Mouse (Mus musculus): ENCODE results near the gene Cd2. TPM values are rescaled to one million over a fixed set of nuclear protein-coding genes. Genes with fewer than 3 reads are reported as not detected.
A peak's percentile ranks its signal among the peaks of the same experiment; 100 is the strongest.

Gene Cd2
- polyA plus RNA-seq, 1 experiment from 2014 or later: 0.15 TPM

DNA sequence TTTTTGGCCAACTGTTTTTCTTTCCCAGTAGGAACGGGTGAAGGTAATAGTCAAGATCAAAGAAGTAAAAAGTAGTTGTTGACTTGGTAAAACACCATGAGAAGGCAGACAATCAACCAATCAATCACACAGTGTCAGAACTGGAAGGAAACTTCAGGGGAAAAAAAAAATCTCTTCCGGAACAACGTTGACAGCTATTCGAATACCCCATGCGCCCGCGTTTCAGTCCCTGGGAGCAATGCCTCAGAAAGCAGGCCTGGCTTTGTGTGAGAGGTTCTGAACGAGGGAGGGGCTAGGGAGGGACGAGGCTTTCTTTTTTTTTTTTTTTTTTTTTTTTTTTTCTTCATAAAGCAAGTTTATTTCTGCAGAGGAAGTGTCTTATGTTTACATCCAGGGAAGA is 18.4 kb upstream of the Cd2 start:
- Histone ChIP-seq H3K36me3 (replicated peaks) (no peaks in the 10 kb centered on the region), H3K4me2 (no peak overlapping the region), H3K9ac (no peak overlapping the region), H3K9me3 (replicated peaks) (no peaks in the 10 kb centered on the region), H3K4me1 (replicated peaks) (no peaks in the 10 kb centered on the region), H3K27ac (replicated peaks) (no peak overlapping the region), H3K4me3 (replicated peaks) (no peak overlapping the region), H3K27me3 (no peaks in the 10 kb centered on the region; the same call in 1 of the 2 replicates)
- no peak for ATAC-seq (ENCODE audit: insufficient read depth)
- WGBS (ENCODE audit: insufficient replicate concordance): 34% methylated on average over 9 of the region's 9 CpGs

DNA sequence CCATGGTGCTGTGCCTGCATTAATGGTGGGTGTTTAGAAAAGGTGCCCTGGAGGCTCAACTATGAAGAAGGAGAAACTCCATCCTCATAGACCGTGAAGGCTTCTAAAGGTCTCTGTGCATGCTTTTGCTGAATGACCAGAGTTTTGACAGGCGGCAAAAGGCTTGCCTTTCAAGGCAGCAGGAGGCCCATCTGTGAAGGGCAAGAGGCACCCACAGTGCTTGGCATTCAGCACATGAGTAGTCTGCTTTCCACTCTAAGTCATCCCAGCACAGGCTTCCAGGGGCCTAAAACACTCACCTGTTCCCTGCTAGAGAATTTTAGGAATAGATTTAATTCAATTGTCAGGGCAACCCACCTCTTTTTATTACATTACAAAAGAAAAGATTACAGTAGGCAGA is 17.3 kb upstream of the Cd2 start:
- Histone ChIP-seq H3K27me3 (no peaks in the 10 kb centered on the region; the same call in 1 of the 2 replicates), H3K36me3 (replicated peaks) (no peaks in the 10 kb centered on the region), H3K27ac (replicated peaks) (no peak overlapping the region), H3K4me2 (no peak overlapping the region), H3K4me1 (replicated peaks) (peaks cover 6% of the 10 kb centered on the region), H3K4me3 (replicated peaks) (no peak overlapping the region), H3K9me3 (replicated peaks) (no peaks in the 10 kb centered on the region), H3K9ac (no peak overlapping the region)
- WGBS (ENCODE audit: insufficient replicate concordance): 73% methylated on average over 2 of the region's 2 CpGs
- no peak for ATAC-seq (ENCODE audit: insufficient read depth)

DNA sequence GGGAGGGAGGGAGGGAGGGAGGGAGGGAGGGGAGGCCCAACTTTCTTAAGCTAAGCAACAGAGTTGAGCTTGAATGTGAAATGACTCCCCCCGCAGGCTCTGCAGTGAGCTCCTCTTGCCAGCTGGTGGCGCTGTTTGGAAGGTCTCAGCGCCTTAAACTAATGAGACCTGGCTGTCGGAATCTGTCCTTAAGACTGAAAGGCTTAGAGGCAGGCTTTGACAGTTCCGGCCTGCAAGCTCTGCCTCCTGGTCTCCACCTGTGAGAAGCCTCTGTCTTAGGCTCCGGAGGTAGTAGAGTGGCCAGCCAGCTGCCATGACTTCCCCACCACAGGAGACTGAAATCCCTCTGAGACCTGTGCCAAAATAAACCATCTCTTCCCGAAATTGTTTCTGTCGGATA is 16.4 kb upstream of the Cd2 start:
- Histone ChIP-seq H3K4me3 (replicated peaks) (no peak overlapping the region), H3K4me1 (replicated peaks) (peaks cover 8% of the 10 kb centered on the region), H3K9me3 (replicated peaks) (no peaks in the 10 kb centered on the region), H3K4me2 (no peak overlapping the region), H3K9ac (no peak overlapping the region), H3K36me3 (replicated peaks) (no peaks in the 10 kb centered on the region), H3K27me3 (no peaks in the 10 kb centered on the region; the same call in 1 of the 2 replicates), H3K27ac (replicated peaks) (no peak overlapping the region)
- WGBS (ENCODE audit: insufficient replicate concordance): 26% methylated on average over 8 of the region's 8 CpGs
- no peak for ATAC-seq (ENCODE audit: insufficient read depth)

DNA sequence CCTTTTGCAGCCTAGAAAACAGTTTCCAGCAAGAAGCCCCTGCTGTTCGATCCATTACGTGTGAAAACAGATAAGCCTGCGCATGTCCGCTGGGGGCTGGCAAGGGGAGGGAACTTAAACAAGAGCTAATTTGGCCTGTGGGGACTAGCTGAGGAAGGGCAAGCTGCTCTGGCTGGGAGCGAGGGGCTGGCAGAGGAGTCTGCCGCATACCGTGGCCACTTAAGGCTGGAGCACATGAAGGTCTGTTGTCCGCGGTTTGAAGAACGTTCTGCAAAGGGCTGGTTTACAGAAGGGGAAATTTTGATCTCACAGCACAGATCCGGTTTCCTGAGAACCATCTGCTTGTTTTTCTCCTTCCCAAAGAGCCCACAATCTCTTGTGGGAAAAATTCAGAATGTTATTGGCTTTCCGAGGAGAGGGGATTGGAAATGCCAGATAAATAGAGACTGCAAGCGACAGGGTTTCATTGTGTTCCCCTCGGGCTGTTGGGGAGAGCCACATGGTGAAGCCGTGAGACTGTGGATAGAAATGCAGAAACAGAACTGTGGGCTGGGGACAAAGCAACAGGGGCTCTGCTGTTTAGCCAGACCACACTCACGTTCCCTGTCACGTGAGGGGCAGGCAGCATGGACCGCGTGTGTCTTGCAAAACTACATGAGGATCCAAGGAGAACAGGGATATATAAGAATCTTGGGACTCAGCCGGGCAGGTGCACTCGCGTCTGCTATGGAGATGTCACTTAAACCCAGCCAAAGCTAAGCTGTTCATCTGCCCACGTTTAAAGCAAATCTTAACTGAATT is 12.7 kb upstream of the Cd2 start:
- WGBS (ENCODE audit: insufficient replicate concordance): 19% methylated on average over 23 of the region's 23 CpGs
- peak overlapping the region; percentile 57 for H3K4me2 ChIP-seq
- ATAC-seq (ENCODE audit: insufficient read depth): no peak
- no peaks in the 10 kb centered on the region; the same call in 1 of the 2 replicates for H3K27me3 ChIP-seq
- no peaks in the 10 kb centered on the region for H3K36me3 ChIP-seq (replicated peaks)
- H3K4me3 ChIP-seq (replicated peaks): peak overlapping the region; percentile 7; the same call in 1 of the 2 replicates
- peaks cover 8% of the 10 kb centered on the region for H3K4me1 ChIP-seq (replicated peaks)
- peak overlapping the region; percentile 11; the same call in 1 of the 2 replicates for H3K9ac ChIP-seq
- no peak overlapping the region for H3K27ac ChIP-seq (replicated peaks)
- no peaks in the 10 kb centered on the region for H3K9me3 ChIP-seq (replicated peaks)

DNA sequence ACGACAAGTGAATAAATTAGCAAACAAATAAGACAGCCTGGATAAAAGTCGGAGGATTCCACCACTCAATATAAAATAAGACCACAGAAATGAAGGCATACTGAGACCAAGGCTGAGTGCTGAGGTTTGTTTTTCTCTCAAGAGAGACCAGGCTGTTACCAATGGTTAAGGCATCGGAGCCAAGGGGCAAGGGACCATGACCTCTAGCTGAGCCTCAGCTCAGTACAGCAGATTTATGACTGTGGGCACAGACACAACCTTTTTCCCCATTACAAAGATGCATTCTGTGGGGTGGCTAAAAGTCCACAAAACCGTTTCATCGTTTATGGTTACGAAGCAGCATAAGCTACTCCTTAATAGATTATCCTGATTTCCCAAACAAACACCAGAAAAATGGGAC is 11.9 kb upstream of the Cd2 start:
- ATAC-seq (ENCODE audit: insufficient read depth): no peak
- no peak overlapping the region for H3K27ac ChIP-seq (replicated peaks)
- no peak overlapping the region for H3K9ac ChIP-seq
- peaks cover 8% of the 10 kb centered on the region for H3K4me1 ChIP-seq (replicated peaks)
- no peaks in the 10 kb centered on the region for H3K36me3 ChIP-seq (replicated peaks)
- H3K9me3 ChIP-seq (replicated peaks): no peaks in the 10 kb centered on the region
- H3K4me2 ChIP-seq: no peak overlapping the region
- H3K27me3 ChIP-seq: no peaks in the 10 kb centered on the region; the same call in 1 of the 2 replicates
- WGBS (ENCODE audit: insufficient replicate concordance): 65% methylated on average over 6 of the region's 6 CpGs
- H3K4me3 ChIP-seq (replicated peaks): no peak overlapping the region

DNA sequence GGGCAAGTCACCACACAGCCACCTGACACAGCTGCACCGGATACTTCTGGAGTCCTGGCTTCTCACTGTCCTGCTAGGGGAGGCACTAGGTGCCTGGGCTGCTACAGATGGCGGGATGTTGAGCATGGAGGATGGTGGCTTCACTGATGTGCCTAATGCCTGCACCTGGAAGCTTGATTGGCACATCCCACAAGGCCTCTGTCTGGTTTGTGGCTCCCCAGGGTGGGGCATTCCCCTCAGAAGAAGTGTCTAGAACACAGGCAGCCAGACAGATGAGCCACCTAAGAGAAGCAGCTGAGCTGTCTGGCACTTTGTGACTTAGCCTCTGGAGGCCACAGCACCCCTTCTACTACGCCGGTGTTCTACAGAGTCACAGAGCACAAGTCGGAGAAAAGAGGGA is 9.5 kb upstream of the Cd2 start:
- WGBS (ENCODE audit: insufficient replicate concordance): 74% methylated on average over 5 of the region's 5 CpGs
- ATAC-seq (ENCODE audit: insufficient read depth): no peak
- no peak overlapping the region for H3K9ac ChIP-seq
- H3K4me2 ChIP-seq: no peak overlapping the region
- H3K27ac ChIP-seq (replicated peaks): no peak overlapping the region
- H3K9me3 ChIP-seq (replicated peaks): no peaks in the 10 kb centered on the region
- no peak overlapping the region for H3K4me3 ChIP-seq (replicated peaks)
- peaks cover 8% of the 10 kb centered on the region for H3K4me1 ChIP-seq (replicated peaks)
- peaks cover 8% of the 10 kb centered on the region; the same call in 1 of the 2 replicates for H3K27me3 ChIP-seq
- H3K36me3 ChIP-seq (replicated peaks): no peaks in the 10 kb centered on the region

DNA sequence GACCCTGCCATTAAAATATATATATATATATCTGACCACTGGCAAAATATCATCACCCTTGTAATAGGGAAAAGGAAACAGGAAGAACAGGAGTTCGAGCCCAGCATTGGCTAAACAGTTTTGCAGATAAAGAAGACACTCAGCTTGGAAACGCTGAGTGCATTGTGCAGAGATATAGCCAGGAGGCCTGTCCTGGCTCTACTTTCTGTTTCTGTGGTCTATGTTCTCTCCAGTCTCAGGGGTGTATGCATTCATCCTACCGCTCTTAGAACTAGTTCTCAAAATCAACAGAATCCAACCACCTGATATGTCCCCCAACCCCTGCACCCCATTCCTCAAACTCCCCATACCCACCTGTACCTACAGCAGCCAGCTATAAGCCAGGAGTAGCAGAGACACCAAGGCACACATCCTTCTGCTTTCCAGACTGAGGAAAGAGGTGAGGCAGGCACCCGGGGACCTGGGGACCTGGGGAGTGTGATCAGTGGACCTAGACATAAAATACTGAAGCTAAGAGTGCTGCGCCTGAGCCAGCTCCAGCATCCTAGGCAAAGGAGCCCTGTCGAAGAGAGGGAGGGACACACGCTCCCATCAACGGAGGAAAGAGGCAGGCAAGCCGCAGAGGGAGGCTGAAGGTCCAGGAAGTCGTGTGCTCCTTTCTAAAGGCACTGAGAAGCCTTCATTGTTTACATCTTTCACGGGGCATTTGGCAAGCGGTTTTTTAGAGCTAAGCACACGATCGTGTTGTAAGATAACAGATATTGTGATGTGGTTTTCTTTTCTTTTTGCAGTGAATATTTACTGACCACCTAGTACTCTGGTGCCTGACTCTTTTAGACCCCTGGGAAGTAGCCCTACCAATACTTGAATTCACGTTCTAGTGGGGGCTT is 8.4 kb upstream of the Cd2 start:
- no peak overlapping the region for H3K9ac ChIP-seq
- H3K4me2 ChIP-seq: no peak overlapping the region
- no peak overlapping the region for H3K4me3 ChIP-seq (replicated peaks)
- 35% methylated on average over 15 of the region's 15 CpGs for WGBS (ENCODE audit: insufficient replicate concordance)
- peaks cover 8% of the 10 kb centered on the region; the same call in 1 of the 2 replicates for H3K27me3 ChIP-seq
- H3K9me3 ChIP-seq (replicated peaks): no peaks in the 10 kb centered on the region
- H3K36me3 ChIP-seq (replicated peaks): no peaks in the 10 kb centered on the region
- H3K4me1 ChIP-seq (replicated peaks): peaks cover 8% of the 10 kb centered on the region
- H3K27ac ChIP-seq (replicated peaks): no peak overlapping the region
- ATAC-seq (ENCODE audit: insufficient read depth): no peak

DNA sequence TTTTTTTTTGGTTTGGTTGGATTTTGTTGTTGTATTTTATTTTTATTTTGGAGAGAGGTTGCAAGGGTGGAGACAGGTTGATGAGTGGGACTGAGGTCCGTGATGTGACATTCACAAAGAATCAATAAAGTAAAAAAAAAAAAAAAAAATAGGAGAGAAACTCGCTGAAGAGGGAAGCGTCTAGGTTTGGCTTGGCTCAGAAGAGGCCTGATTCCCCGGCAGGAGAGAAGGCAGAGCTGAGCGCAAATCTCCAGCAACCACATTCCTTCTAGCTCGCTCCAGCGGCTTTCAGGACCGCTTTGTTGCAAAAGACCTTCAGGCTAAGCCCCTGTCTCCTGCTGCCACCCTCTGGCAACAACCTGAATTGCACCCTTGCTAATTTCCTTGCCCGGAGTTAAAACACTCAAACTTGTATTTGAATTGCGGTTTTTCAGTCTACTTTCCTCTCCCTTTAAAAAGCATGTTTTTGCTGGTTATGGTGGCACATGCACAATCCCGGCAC is 7.7 kb upstream of the Cd2 start:
- H3K4me3 ChIP-seq (replicated peaks): no peak overlapping the region

DNA sequence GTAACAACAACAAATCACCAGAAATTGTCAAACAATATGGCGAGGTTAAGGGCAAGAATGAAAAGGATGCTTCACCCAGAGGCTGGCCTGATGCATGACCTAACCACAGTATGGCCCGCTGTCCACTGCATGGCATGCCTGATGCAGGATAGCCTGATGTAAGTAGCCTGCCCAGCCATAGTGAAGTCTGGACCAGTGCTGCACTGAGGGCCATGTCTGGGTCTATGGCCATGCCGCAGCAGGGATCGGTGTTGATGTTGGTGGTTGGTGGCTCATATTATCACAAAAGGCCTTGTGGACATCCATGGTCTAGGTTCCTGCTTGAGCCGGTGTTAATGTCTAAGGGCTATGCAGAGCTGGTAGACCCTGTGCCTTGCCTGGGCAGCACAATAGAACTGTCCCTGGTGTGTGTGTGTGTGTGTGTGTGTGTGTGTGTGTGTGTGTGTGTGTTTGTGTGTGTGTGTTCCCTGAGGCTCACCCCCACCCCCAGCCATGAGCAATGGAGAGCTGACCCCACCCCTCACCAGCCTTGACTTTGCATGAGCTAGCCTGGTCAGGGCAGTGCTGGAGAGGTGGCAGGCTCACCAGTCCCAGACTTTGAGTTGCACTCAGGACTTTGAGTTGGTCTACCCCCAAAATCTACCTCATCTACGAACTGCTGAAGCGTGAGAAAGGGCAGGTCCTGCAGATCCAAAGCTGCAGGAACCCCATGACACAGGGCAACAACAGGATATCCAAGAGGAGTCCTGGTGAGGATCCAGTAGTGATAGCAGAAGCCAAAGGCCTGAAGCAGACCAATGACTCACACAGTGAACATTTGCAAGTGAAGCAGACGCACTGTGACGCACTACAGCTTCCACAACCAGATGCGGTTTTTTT is 7.0 kb upstream of the Cd2 start:
- Histone ChIP-seq H3K27ac (replicated peaks) (no peak overlapping the region), H3K9me3 (replicated peaks) (no peaks in the 10 kb centered on the region), H3K4me2 (no peak overlapping the region), H3K36me3 (replicated peaks) (no peaks in the 10 kb centered on the region), H3K4me1 (replicated peaks) (no peaks in the 10 kb centered on the region), H3K9ac (no peak overlapping the region), H3K27me3 (peaks cover 8% of the 10 kb centered on the region; the same call in 1 of the 2 replicates), H3K4me3 (replicated peaks) (no peak overlapping the region)
- ATAC-seq (ENCODE audit: insufficient read depth): no peak; the same call in 1 of the 2 replicates
- 64% methylated on average over 10 of the region's 10 CpGs for WGBS (ENCODE audit: insufficient replicate concordance)

More for the DNA sequence above, 7.7 kb upstream of the Cd2 start:
- Histone ChIP-seq H3K36me3 (replicated peaks) (no peaks in the 10 kb centered on the region), H3K9me3 (replicated peaks) (no peaks in the 10 kb centered on the region), H3K4me2 (no peak overlapping the region), H3K9ac (no peak overlapping the region), H3K4me1 (replicated peaks) (peaks cover 5% of the 10 kb centered on the region), H3K27me3 (peaks cover 8% of the 10 kb centered on the region; the same call in 1 of the 2 replicates), H3K27ac (replicated peaks) (no peak overlapping the region)
- WGBS (ENCODE audit: insufficient replicate concordance): 7% methylated on average over 11 of the region's 11 CpGs
- no peak for ATAC-seq (ENCODE audit: insufficient read depth)

DNA sequence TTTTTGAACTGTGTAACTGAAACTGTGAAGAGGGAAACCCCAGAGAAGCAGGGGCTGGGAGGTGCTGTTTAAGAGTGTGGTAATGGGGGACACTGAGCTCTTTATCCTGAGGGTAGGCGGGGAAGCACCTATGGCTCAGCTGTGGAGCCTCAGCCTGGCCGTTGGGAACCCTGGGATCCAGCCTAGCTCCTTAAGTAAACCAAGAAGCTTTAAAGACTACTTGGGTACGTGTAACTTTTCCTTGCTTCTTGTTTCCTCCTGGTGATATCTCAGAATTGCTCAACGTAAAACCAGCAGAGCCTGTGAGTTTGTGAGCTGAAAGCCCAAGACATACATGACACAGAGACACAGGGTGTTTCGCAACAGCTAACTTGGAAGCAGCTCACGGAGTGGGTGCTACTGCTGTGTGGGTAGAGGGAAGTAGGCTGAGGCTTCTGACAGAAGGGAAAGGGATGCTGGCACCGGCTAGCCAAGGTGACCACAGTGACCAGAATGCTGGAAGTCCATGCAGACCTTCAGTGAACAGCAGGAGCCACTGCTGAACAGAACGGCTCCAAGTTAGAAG is 5.9 kb upstream of the Cd2 start:
- Histone ChIP-seq H3K27me3 (peaks cover 8% of the 10 kb centered on the region; the same call in 1 of the 2 replicates), H3K9ac (no peak overlapping the region), H3K4me3 (replicated peaks) (no peak overlapping the region), H3K27ac (replicated peaks) (no peak overlapping the region), H3K4me2 (no peak overlapping the region), H3K9me3 (replicated peaks) (no peaks in the 10 kb centered on the region), H3K36me3 (replicated peaks) (no peaks in the 10 kb centered on the region), H3K4me1 (replicated peaks) (no peaks in the 10 kb centered on the region)
- ATAC-seq (ENCODE audit: insufficient read depth): no peak
- 39% methylated on average over 8 of the region's 8 CpGs for WGBS (ENCODE audit: insufficient replicate concordance)

All from liver, embryonic 15.5 days (tissue).